13 mouse cellular contexts compared by ENCODE assay signal in genomic region chr12:33020011-33020410, GRCm38 (mm10).
DNase-seq lines count a peak whose midpoint lies in the region; ATAC-seq and TF ChIP-seq lines count a peak whose summit lies in the region.
"Had no signal": no experiment of that assay in that cellular context is flagged by ENCODE, and none has a peak within 500 bp of the region (broad histone marks: within the 10 kb centered on the region; RNA-seq: fewer than 3 reads in every experiment).

No protein-coding gene starts in this region.

- no peaks in the 10 kb centered on the region for H3K27me3 ChIP-seq in heart, adult 2 months (ENCODE audit: control insufficient read depth, insufficient read depth, low read length)
- H3K27me3 ChIP-seq in heart, embryonic 12.5 days (replicated peaks) = peaks cover 10% of the 10 kb centered on the region; the same call in 1 of the 2 replicates
- no peaks in the 10 kb centered on the region for H3K27me3 ChIP-seq in stomach, embryonic 15.5 days (replicated peaks)
- no peaks in the 10 kb centered on the region for H3K27me3 ChIP-seq in forebrain, embryonic 16.5 days (replicated peaks; ENCODE audit: control insufficient read depth, insufficient read depth, low read length)
- H3K27me3 ChIP-seq: neural tube, embryonic 13.5 days had no signal

- 54% methylated on average over 6 of the region's 6 CpGs for WGBS in heart, adult 2 months
- WGBS in heart, embryonic 12.5 days = 73% methylated on average over 6 of the region's 6 CpGs
- 70% methylated on average over 6 of the region's 6 CpGs for WGBS in stomach, embryonic 15.5 days
- 89% methylated on average over 6 of the region's 6 CpGs for WGBS in forebrain, embryonic 16.5 days

- no peak for TF ChIP-seq POLR2A in heart, adult 2 months (IDR thresholded peaks at IDR 0.05; ENCODE audit: insufficient read depth, low read depth, low read length)

- H3K79me2 ChIP-seq in heart, adult 2 months (replicated peaks; ENCODE audit: control insufficient read depth, insufficient read depth, low read length) = no peaks in the 10 kb centered on the region

- no peak overlapping the region for H3K4me2 ChIP-seq in heart, embryonic 12.5 days
- no peak overlapping the region for H3K4me2 ChIP-seq in stomach, embryonic 15.5 days
- H3K4me2 ChIP-seq in forebrain, embryonic 16.5 days (ENCODE audit: low read length) = no peak overlapping the region
- H3K4me2 ChIP-seq: neural tube, embryonic 13.5 days had no signal

- TF ChIP-seq CTCF in heart, adult 2 months (IDR thresholded peaks at IDR 0.05) = no peak

- H3K4me1 ChIP-seq in heart, adult 2 months (ENCODE audit: control insufficient read depth, insufficient read depth, low read length) = no peaks in the 10 kb centered on the region
- no peaks in the 10 kb centered on the region for H3K4me1 ChIP-seq in heart, embryonic 12.5 days (replicated peaks)
- H3K4me1 ChIP-seq in stomach, embryonic 15.5 days = no peaks in the 10 kb centered on the region
- H3K4me1 ChIP-seq in forebrain, embryonic 16.5 days (replicated peaks; ENCODE audit: control insufficient read depth, insufficient read depth, low read length) = peaks cover 3% of the 10 kb centered on the region

- intact Hi-C loops in heart, adult 2 months (cut with DNase I) = no loop called here

- peaks cover 5% of the 10 kb centered on the region; the same call in 1 of the 2 replicates for H3K9me3 ChIP-seq in heart, embryonic 12.5 days (replicated peaks)
- no peaks in the 10 kb centered on the region for H3K9me3 ChIP-seq in stomach, embryonic 15.5 days
- H3K9me3 ChIP-seq in forebrain, embryonic 16.5 days (ENCODE audit: control insufficient read depth, low read length) = no peaks in the 10 kb centered on the region; the same call in 1 of the 2 replicates
- H3K9me3 ChIP-seq: neural tube, embryonic 13.5 days had no signal

- H3K9ac ChIP-seq in heart, adult 2 months (ENCODE audit: low read depth, low read length) = no peak overlapping the region
- H3K9ac ChIP-seq in heart, embryonic 12.5 days = no peak overlapping the region
- H3K9ac ChIP-seq in stomach, embryonic 15.5 days = no peak overlapping the region
- no peak overlapping the region for H3K9ac ChIP-seq in forebrain, embryonic 16.5 days (replicated peaks; ENCODE audit: low read depth, low read length)
- H3K9ac ChIP-seq: neural tube, embryonic 13.5 days had no signal

- no peak for ATAC-seq in heart, embryonic 12.5 days (ENCODE audit: insufficient number of reproducible peaks, low FRiP score)
- ATAC-seq in stomach, embryonic 15.5 days (ENCODE audit: insufficient read depth, low FRiP score, low read depth) = no peak
- no peak for ATAC-seq in forebrain, embryonic 16.5 days
- ATAC-seq: activated CD4-positive, CD25-positive, alpha-beta regulatory T cell, adult 4 months had no signal

- H3K36me3 ChIP-seq in heart, adult 2 months (ENCODE audit: control insufficient read depth, insufficient read depth, low read length) = no peaks in the 10 kb centered on the region
- no peaks in the 10 kb centered on the region for H3K36me3 ChIP-seq in heart, embryonic 12.5 days
- no peaks in the 10 kb centered on the region for H3K36me3 ChIP-seq in stomach, embryonic 15.5 days
- no peaks in the 10 kb centered on the region for H3K36me3 ChIP-seq in forebrain, embryonic 16.5 days (ENCODE audit: control insufficient read depth, insufficient read depth)
- H3K36me3 ChIP-seq: forebrain, embryonic 10.5 days; neural tube, embryonic 13.5 days had no signal

- TF ChIP-seq EP300 in heart, adult 2 months (IDR thresholded peaks at IDR 0.05; ENCODE audit: insufficient read depth, low read depth, low read length) = peak; percentile 80; the same call in 1 of the 2 replicates

- DNase-seq in heart, adult 2 months = peak; percentile 46 to 76
- DNase-seq in adrenal gland, adult 2 months = peak; percentile 84
- DNase-seq in heart, adult 9 months (ENCODE audit: low spot score in 2 of 2) = peak; percentile 63 to 71
- no peak for DNase-seq in layer of hippocampus, postnatal 14 days (ENCODE audit: low spot score in 2 of 2)
- DNase-seq in cerebellum, adult 11 months = no peak
- DNase-seq: cerebellum, postnatal 10 days had no signal

- H3K4me3 ChIP-seq in heart, adult 2 months = no peak overlapping the region
- H3K4me3 ChIP-seq in heart, embryonic 12.5 days = no peak overlapping the region
- no peak overlapping the region for H3K4me3 ChIP-seq in stomach, embryonic 15.5 days (replicated peaks)
- H3K4me3 ChIP-seq in forebrain, embryonic 16.5 days (replicated peaks; ENCODE audit: low read length) = no peak overlapping the region
- H3K4me3 ChIP-seq: forebrain, embryonic 10.5 days; megakaryocyte, embryonic 14.5 days; neural tube, embryonic 13.5 days had no signal

- H3K27ac ChIP-seq in heart, adult 2 months = no peak overlapping the region
- no peak overlapping the region for H3K27ac ChIP-seq in heart, embryonic 12.5 days (ENCODE audit: poor library complexity, severe bottlenecking)
- peak overlapping the region; percentile 33; the same call in 1 of the 2 replicates for H3K27ac ChIP-seq in stomach, embryonic 15.5 days
- H3K27ac ChIP-seq in forebrain, embryonic 16.5 days (ENCODE audit: low read length) = no peak overlapping the region
- H3K27ac ChIP-seq: forebrain, embryonic 10.5 days; neural tube, embryonic 13.5 days had no signal

Comparison
In these comparisons a context has a peak if more than half of its experiments do, and no peak if none do; other contexts are left out.
1. DNase-seq: peak in heart, adult 2 months (2 of 2), adrenal gland, adult 2 months (single experiment) and heart, adult 9 months (2 of 2); none in layer of hippocampus, postnatal 14 days (0 of 2) and cerebellum, adult 11 months (single experiment).